Mouse (Mus musculus) midbrain, embryonic 11.5 days (tissue): Measurements from ENCODE around the gene Dmrt2. TPM values are rescaled to one million over a fixed set of nuclear protein-coding genes. Genes with fewer than 3 reads are reported as not detected.

Experiments used
- ATAC-seq: fragments of 200-750 bp; cut with Nextera tagmentation; 2 replicates; pipeline ENCODE4 v1.8.0; 2017; ENCODE audit warnings: moderate TSS enrichment, moderate library complexity; ENCODE audit not compliant: low FRiP score
- DNase-seq: peaks from one replicate; pipeline ENCODE4 v3.0.0; 2015; ENCODE audit warnings: low spot score; ENCODE audit errors: missing footprints
- H3K27ac ChIP-seq: fragments of 300-500 bp; sonication (generic); 2 replicates; pipeline ENCODE4 v1.5.1; 2014; ENCODE audit warnings: low read depth, low read length
- H3K27me3 ChIP-seq: fragments of 300-500 bp; sonication (generic); 2 replicates; pipeline ENCODE4 v1.6.1; 2014; ENCODE audit warnings: mild to moderate bottlenecking, low read length, moderate library complexity, mixed read lengths; ENCODE audit not compliant: control insufficient read depth, insufficient read depth
- H3K36me3 ChIP-seq: fragments of 300-500 bp; sonication (generic); 2 replicates; pipeline ENCODE4 v1.6.1; 2014; ENCODE audit warnings: mild to moderate bottlenecking, low read length, moderate library complexity, mixed read lengths; ENCODE audit not compliant: control insufficient read depth, insufficient read depth
- H3K4me1 ChIP-seq: fragments of 300-500 bp; sonication (generic); 2 replicates; pipeline ENCODE4 v1.6.1; 2014; ENCODE audit warnings: low read length; ENCODE audit not compliant: control insufficient read depth, insufficient read depth
- H3K4me2 ChIP-seq: fragments of 300-500 bp; sonication (generic); 2 replicates; pipeline ENCODE4 v1.6.1; 2014; ENCODE audit warnings: mild to moderate bottlenecking, moderate library complexity
- H3K4me3 ChIP-seq: fragments of 300-500 bp; sonication (generic); 2 replicates; pipeline ENCODE4 v1.5.1; 2014; ENCODE audit warnings: low read depth, low read length
- H3K9ac ChIP-seq: fragments of 300-500 bp; sonication (generic); 2 replicates; pipeline ENCODE4 v1.6.1; 2014; ENCODE audit warnings: low read length
- H3K9me3 ChIP-seq: fragments of 300-500 bp; sonication (generic); 2 replicates; pipeline ENCODE4 v1.6.1; 2016; ENCODE audit warnings: low read length; ENCODE audit not compliant: control insufficient read depth
- WGBS: fragments of 180-500 bp; shearing (Covaris S2); extraction: QIAGEN DNeasy Blood & Tissue Kit; methylation state at CpG from one replicate; pipeline ENCODE4 v1.1.7; 2014; 5-methylcytosine and 5-hydroxymethylcytosine counted together
- polyA plus RNA-seq: library from polyadenylated mRNA; unstranded; fragments of >200 nt; fragmentation: Nextera tagmentation; extraction: Ambion mirVana; gene quantifications from 2 replicates; pipeline ENCODE4 v1.2.1, GENCODE M21; 2014

Dmrt2 gene
- 0.20 TPM in 1 of 2 replicates, not detected in the other for polyA plus RNA-seq

DNA sequence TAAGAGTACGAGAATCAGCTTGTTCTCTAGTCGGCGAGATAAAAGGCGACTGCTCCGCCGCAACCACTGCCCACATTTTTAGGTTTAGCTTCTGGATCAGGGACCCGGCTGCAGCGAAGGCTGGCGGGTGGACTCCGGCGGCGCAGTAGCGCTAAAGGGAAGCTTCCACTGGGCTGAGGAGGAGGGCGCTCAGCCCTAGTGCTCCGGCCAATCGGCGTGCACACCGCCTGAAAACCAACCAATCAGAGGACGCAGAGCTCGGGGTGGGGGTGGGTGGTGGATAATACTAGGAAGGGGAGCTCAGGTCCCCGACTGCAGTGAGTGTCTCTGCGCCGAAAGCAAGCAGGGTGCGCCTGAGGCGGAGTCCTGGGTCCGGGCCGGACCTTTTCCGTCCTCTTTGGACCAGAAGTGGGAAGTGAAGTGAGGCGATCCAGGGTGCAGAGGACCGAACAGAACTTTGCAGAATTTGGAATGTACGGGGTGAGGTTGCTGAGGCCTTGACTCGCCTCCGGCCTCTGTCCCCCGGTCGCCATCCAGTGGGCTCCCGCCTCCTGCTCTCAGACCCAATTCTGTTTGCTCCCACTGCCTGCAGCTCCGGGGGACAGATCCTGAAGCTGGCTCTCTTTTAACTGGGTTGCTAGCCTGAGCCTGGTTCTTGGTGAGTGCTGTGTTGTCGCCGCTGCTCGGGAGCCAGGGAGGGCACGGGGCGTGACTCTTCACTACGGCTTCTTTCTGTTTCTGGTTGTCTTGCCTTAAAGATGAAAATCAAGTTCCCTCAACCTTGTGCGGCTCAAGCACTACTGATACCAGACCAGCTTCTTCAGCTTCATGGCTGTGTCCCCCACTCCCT, at the start of gene Dmrt2:
TSS of gene Dmrt2 (plus strand) at position 311 of the 850 bp plus-strand sequence.
- peak within 1 kb of the TSS; percentile 76 for H3K4me2 ChIP-seq
- H3K27ac ChIP-seq: no peak within 1 kb of the TSS
- peak; percentile 98 for DNase-seq
- ATAC-seq: peak; percentile 99
- no peaks in the 10 kb centered on the region for H3K36me3 ChIP-seq
- peak within 1 kb of the TSS; percentile 44; the same call in 1 of the 2 replicates for H3K9ac ChIP-seq
- no peaks in the 10 kb centered on the region for H3K9me3 ChIP-seq
- peaks cover 95% of the 10 kb centered on the region for H3K27me3 ChIP-seq
- peaks cover 10% of the 10 kb centered on the region; the same call in 1 of the 2 replicates for H3K4me1 ChIP-seq
- WGBS: 0% methylated on average over 44 of the region's 44 CpGs
- peak within 1 kb of the TSS; percentile 37 for H3K4me3 ChIP-seq

DNA sequence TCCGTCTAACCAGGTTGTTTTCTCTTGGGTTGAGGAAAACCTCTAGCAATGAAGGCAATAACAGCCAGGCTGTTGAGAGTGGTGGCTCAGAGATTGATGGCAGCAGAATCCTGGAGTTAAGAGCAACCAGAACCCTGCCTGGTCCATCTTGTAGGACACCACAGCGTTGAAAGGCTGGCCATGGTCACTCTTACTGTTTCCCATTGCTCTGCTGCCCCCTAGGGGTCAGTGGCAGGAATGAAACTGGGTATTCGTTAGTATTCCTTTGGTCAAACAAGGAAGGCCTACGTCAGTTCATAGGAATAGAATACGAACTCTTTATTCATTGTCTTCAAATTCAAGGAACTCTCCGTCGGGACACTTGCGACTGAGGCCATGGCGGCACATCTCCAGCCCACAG, 43.7 kb upstream of the Dmrt2 start:
- Histone ChIP-seq H3K4me2 (no peak overlapping the region), H3K9me3 (no peaks in the 10 kb centered on the region), H3K27ac (no peak overlapping the region), H3K36me3 (no peaks in the 10 kb centered on the region), H3K4me3 (no peak overlapping the region), H3K9ac (no peak overlapping the region), H3K27me3 (peaks cover 29% of the 10 kb centered on the region), H3K4me1 (no peaks in the 10 kb centered on the region)
- peak; percentile 95 for DNase-seq
- ATAC-seq: no peak
- 15% methylated on average over 9 of the region's 9 CpGs for WGBS

DNA sequence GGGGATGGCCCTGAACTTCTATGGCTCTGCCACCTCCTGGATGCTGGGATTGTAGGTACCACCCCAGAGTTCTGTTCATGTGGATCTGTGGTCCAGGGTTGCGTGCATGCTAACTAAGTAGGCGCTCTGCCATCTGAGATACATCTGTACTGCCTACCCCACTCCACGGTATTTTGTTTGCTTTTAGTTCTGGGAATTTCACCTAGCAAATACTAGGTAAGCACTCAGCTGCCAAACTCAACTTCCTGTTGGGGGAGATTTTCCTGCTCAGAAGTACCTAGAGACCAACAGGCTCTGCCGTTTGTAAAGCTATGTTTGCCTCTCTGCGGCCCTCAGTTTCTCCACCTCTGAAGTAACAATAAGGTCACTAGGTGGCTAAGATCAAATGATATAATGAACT, 37.1 kb upstream of the Dmrt2 start:
- H3K4me2 ChIP-seq: no peak overlapping the region; the same call in 1 of the 2 replicates
- H3K27me3 ChIP-seq: no peaks in the 10 kb centered on the region
- no peaks in the 10 kb centered on the region for H3K4me1 ChIP-seq
- H3K9ac ChIP-seq: no peak overlapping the region; the same call in 1 of the 2 replicates
- no peak overlapping the region for H3K4me3 ChIP-seq
- DNase-seq: peak; percentile 47
- H3K9me3 ChIP-seq: no peaks in the 10 kb centered on the region
- ATAC-seq: no peak
- 88% methylated on average over 5 of the region's 5 CpGs for WGBS
- H3K27ac ChIP-seq: no peak overlapping the region
- H3K36me3 ChIP-seq: no peaks in the 10 kb centered on the region

DNA sequence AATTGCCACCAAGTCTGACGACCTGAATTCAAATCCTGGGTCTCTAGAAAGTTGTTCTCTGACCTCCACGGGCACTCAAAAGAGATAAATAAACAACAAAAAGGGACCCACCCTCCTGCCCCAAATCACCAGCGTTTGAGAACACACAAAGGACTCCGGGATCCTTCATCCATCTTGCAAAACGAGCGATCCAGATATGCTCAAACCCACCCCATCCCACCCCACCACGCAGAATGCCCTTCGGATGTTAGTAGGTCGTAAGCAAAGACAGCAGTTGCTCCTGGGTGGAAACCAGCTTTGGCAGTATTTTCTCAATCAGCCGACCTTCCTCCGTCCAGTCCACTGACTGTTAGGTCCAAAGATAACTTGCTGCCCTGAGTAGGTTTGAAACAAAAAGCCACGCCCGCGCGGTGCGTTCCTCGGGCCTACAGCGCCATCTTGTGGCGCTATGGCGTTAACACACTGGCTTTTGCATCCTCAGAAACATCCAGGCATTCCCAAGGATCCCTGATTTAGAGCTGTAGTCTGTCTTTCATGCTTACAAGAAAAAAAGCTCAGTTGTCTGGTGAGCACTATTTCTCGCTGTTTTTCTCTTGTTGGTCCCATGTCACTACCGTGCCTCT, 36.5 kb upstream of the Dmrt2 start:
- 18% methylated on average over 22 of the region's 22 CpGs for WGBS
- no peak overlapping the region for H3K27ac ChIP-seq
- peak overlapping the region; percentile 33 for H3K4me2 ChIP-seq
- H3K9ac ChIP-seq: peak overlapping the region; percentile 43; the same call in 1 of the 2 replicates
- no peaks in the 10 kb centered on the region for H3K9me3 ChIP-seq
- DNase-seq (peak; percentile 98), ATAC-seq (peak; percentile 77)
- peaks cover 1% of the 10 kb centered on the region; the same call in 1 of the 2 replicates for H3K4me1 ChIP-seq
- peak overlapping the region; percentile 21 for H3K4me3 ChIP-seq
- H3K27me3 ChIP-seq: no peaks in the 10 kb centered on the region
- H3K36me3 ChIP-seq: no peaks in the 10 kb centered on the region

DNA sequence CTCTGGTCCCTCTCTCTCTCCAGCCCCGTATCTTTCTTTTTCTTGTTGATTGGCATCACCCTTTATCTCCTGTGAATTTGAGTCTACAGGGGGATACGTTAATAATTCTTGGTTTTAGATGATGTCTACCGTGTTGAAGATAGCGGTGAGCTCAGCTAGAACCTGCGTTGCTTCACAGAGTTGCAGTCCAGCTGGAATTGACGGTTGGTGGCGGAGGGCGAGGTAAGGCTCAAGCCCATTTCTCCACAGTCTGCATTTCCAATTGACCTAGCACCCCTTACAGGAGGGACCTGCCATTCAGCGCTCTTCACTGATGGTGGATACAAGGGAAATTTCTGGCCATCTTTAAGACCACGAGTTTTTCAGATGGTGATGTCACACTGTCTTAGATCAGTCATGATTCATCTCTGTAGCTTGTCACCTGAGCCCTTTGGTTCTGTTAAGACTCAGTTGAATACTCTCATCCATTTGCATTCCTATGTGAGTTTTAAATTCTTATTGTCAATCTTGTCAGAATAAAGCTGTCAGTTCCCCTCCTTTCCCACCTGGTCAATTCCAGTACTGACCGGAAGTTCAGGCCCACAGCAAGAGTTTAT, 33.3 kb upstream of the Dmrt2 start:
- H3K4me2 ChIP-seq: no peak overlapping the region
- H3K4me1 ChIP-seq: peaks cover 6% of the 10 kb centered on the region
- DNase-seq (peak; percentile 64), ATAC-seq (no peak)
- H3K9me3 ChIP-seq: no peaks in the 10 kb centered on the region; the same call in 1 of the 2 replicates
- no peak overlapping the region for H3K27ac ChIP-seq
- H3K36me3 ChIP-seq: no peaks in the 10 kb centered on the region
- WGBS: 78% methylated on average over 11 of the region's 11 CpGs
- H3K4me3 ChIP-seq: no peak overlapping the region
- no peaks in the 10 kb centered on the region for H3K27me3 ChIP-seq
- no peak overlapping the region for H3K9ac ChIP-seq

DNA sequence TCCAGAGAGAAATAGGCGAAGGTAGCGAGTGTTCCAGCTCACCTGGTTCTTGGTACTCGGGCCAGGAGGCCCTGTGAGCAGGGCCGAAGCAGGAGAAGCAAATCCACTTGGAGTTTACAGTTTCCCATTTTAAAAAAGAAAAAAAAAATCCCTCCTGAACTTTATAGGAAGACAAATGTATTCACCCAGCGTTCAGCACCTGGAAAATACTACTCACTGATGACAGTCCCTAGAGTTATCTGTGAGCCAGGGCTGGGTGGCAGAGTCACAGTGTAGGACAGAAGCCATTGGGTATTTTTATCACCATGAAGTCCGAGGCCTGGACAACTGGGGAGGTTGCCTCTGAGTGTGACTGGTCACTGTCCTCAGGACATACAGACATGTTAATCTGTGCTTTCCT, 30.4 kb upstream of the Dmrt2 start:
- no peaks in the 10 kb centered on the region for H3K36me3 ChIP-seq
- no peak overlapping the region for H3K27ac ChIP-seq
- no peak overlapping the region for H3K9ac ChIP-seq
- H3K4me1 ChIP-seq: peaks cover 6% of the 10 kb centered on the region
- no peak overlapping the region for H3K4me3 ChIP-seq
- 91% methylated on average over 6 of the region's 6 CpGs for WGBS
- no peaks in the 10 kb centered on the region; the same call in 1 of the 2 replicates for H3K9me3 ChIP-seq
- H3K27me3 ChIP-seq: no peaks in the 10 kb centered on the region
- peak; percentile 61 for DNase-seq
- no peak for ATAC-seq
- H3K4me2 ChIP-seq: no peak overlapping the region

DNA sequence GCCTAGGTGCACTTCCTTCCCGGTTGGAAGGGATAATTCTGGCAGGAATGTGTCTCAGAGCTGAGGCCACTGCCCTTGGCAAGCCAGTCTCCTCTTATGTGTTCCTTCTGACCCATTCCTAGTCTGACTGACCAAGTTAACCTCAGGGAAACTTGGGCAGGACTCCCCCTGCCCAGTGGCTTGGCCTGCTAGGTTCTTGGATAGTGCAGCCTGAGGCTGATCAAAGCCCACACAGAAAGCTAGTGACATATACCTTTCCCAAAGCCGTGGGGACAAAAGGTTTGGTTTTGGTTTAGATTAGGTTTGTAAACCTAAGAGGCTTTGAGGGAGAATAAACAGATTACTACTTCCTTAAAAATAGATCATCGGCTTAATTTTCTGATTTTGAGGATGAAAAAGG, 25.1 kb upstream of the Dmrt2 start:
- Histone ChIP-seq H3K36me3 (no peaks in the 10 kb centered on the region), H3K9ac (no peak overlapping the region), H3K9me3 (no peaks in the 10 kb centered on the region; the same call in 1 of the 2 replicates), H3K27ac (no peak overlapping the region), H3K27me3 (no peaks in the 10 kb centered on the region), H3K4me1 (no peaks in the 10 kb centered on the region), H3K4me2 (no peak overlapping the region), H3K4me3 (no peak overlapping the region)
- ATAC-seq (no peak), DNase-seq (peak; percentile 67)
- WGBS: 66% methylated on average over 3 of the region's 3 CpGs

DNA sequence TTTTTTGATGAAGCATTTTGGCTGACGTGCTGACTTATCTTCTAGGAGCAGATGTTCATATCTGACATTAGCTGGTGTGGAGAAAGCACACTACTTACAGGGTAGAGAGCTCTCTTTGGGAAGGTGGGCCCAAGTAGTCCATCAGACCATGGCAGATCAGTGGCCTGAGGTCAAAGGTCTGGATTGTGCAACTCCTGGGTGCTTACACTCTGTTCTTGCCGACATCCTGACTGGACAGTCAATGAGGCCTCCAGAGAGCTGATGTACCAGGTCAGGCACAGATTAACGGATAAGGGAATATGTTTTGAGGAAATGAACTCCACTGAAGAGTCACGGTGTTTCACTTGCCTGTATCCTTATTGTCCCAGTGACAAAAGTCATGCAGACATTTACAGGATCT, 23.5 kb upstream of the Dmrt2 start:
- no peaks in the 10 kb centered on the region for H3K4me1 ChIP-seq
- no peak overlapping the region for H3K9ac ChIP-seq
- DNase-seq (peak; percentile 1), ATAC-seq (no peak)
- no peaks in the 10 kb centered on the region for H3K27me3 ChIP-seq
- no peak overlapping the region for H3K4me3 ChIP-seq
- H3K9me3 ChIP-seq: no peaks in the 10 kb centered on the region
- WGBS: 69% methylated on average over 4 of the region's 4 CpGs
- no peak overlapping the region for H3K4me2 ChIP-seq
- H3K27ac ChIP-seq: no peak overlapping the region
- no peaks in the 10 kb centered on the region for H3K36me3 ChIP-seq

DNA sequence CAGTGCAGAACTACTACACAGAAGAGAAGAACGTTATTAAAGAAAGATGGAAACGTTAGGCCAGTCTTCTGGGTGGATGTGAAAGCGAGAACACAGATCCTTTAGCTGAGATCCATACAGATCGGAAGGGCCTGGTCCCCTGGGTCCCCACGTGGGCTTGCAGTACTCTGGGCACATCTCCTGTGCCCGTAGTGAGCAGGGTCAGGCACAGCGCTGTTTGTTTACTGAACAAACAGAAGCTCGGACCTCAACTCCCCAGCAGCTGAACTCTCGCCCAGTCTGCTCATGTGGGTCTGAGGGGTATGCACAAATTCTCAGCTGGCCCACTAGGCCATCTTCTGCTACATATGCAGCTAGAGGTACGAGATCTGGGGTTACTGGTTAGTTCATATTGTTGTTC, 21.7 kb upstream of the Dmrt2 start:
- WGBS: 79% methylated on average over 10 of the region's 10 CpGs

More for the DNA sequence above, 21.7 kb upstream of the Dmrt2 start:
- no peaks in the 10 kb centered on the region for H3K4me1 ChIP-seq
- ATAC-seq (no peak), DNase-seq (peak; percentile 21)
- no peak overlapping the region for H3K9ac ChIP-seq
- no peak overlapping the region for H3K27ac ChIP-seq
- H3K4me3 ChIP-seq: no peak overlapping the region
- H3K9me3 ChIP-seq: no peaks in the 10 kb centered on the region
- no peaks in the 10 kb centered on the region for H3K27me3 ChIP-seq
- no peak overlapping the region for H3K4me2 ChIP-seq
- H3K36me3 ChIP-seq: no peaks in the 10 kb centered on the region
